Mouse (Mus musculus) gastrocnemius, postnatal 36 days (tissue): ENCODE results near the gene Olfr474. TPM values are rescaled to one million over a fixed set of nuclear protein-coding genes. Genes with fewer than 3 reads are reported as not detected.
"Not testable (repeated sequence)": the region's sequence is repeated elsewhere in the genome, so short reads cannot be mapped to it uniquely, and the experiment has no call there.

ENCODE experiments used
- DNase-seq, 2 experiments: peaks; one replicate each; pipeline ENCODE4 v3.0.0; 2022
- intact Hi-C: fragments of 180-260 bp; cut with DNase I; formaldehyde crosslinking; loops from one replicate; pipeline ENCODE4 v1.15.1; 2025
- long read RNA-seq, 2 experiments: library from polyadenylated mRNA; stranded (forward); transcript quantifications; one replicate each; pipeline ENCODE4 v2.0.0; 2021
- total RNA-seq, 2 experiments: library from RNA; stranded (reverse); gene quantifications; 2 replicates each; pipeline ENCODE4 v1.2.3; 2021

Gene Olfr474
- total RNA-seq: not detected
- long read RNA-seq, experiment 1: 0 reads
- long read RNA-seq, experiment 2: 0 reads

GRCm38 (mm10) chr7:107954343-107954742 is at the start of gene Olfr474:
Gene Olfr474, plus strand, starts transcription at chr7:107954643.
- intact Hi-C loops: no loop called here
- DNase-seq: no peak

- intact Hi-C loops: no loop called here
- DNase-seq: no peak
Measured at GRCm38 (mm10) chr7:107930146-107930545, 24.3 kb upstream of the Olfr474 start, which contains the start of gene Olfr473. Gene Olfr473, plus strand, starts transcription at chr7:107930446.

GRCm38 (mm10) chr7:107952539-107952938 is 1.9 kb upstream of the Olfr474 start:
- intact Hi-C loops, DNase-seq: not testable (repeated sequence)

- no peak for DNase-seq
- intact Hi-C loops: no loop called here
Measured at GRCm38 (mm10) chr7:107964503-107964902, 10.1 kb downstream of the Olfr474 start, which contains the start of gene Olfr476. Gene Olfr476, plus strand, starts transcription at chr7:107964803.

GRCm38 (mm10) chr7:107986393-107986792 is 31.9 kb downstream of the Olfr474 start, which contains the start of gene Olfr477:
Gene Olfr477, plus strand, starts transcription at chr7:107986693.
- intact Hi-C loops: no loop called here
- DNase-seq: no peak

Other genes starting within 250 kb of the Olfr474 start
- gene Cyb5r2, start 196.6 kb upstream of the Olfr474 start, total RNA-seq: under 1 TPM; 0.23 to 0.30 TPM
- not detected for gene Ovch2, start 153.4 kb upstream of the Olfr474 start, total RNA-seq
- not detected for gene Olfr467, start 142.4 kb upstream of the Olfr474 start, total RNA-seq
- not detected for gene Olfr469, start 129.1 kb upstream of the Olfr474 start, total RNA-seq
- gene Olfr470, start 107.2 kb upstream of the Olfr474 start, total RNA-seq: not detected
- not detected for gene Olfr472, start 56.7 kb upstream of the Olfr474 start, total RNA-seq
- gene Olfr473, start 24.2 kb upstream of the Olfr474 start, total RNA-seq: not detected
- gene Olfr476, start 10.2 kb downstream of the Olfr474 start, total RNA-seq: not detected
- gene Olfr477, start 32.0 kb downstream of the Olfr474 start, total RNA-seq: not detected
- not detected for gene Olfr478, start 79.3 kb downstream of the Olfr474 start, total RNA-seq
- not detected for gene Olfr479, start 96.0 kb downstream of the Olfr474 start, total RNA-seq
- not detected for gene Olfr480, start 112.7 kb downstream of the Olfr474 start, total RNA-seq
- gene Olfr481, start 125.2 kb downstream of the Olfr474 start, total RNA-seq: not detected
- under 1 TPM; 0.32 to 0.64 TPM for gene Olfr482, start 142.9 kb downstream of the Olfr474 start, total RNA-seq
- gene Olfr483, start 146.2 kb downstream of the Olfr474 start, total RNA-seq: not detected
- gene Olfr484, start 172.8 kb downstream of the Olfr474 start, total RNA-seq: not detected
- not detected for gene Olfr485, start 205.2 kb downstream of the Olfr474 start, total RNA-seq
- not detected for gene Olfr486, start 218.1 kb downstream of the Olfr474 start, total RNA-seq